ENCODE assay signal across 8 mouse cellular contexts in the genomic region with DNA sequence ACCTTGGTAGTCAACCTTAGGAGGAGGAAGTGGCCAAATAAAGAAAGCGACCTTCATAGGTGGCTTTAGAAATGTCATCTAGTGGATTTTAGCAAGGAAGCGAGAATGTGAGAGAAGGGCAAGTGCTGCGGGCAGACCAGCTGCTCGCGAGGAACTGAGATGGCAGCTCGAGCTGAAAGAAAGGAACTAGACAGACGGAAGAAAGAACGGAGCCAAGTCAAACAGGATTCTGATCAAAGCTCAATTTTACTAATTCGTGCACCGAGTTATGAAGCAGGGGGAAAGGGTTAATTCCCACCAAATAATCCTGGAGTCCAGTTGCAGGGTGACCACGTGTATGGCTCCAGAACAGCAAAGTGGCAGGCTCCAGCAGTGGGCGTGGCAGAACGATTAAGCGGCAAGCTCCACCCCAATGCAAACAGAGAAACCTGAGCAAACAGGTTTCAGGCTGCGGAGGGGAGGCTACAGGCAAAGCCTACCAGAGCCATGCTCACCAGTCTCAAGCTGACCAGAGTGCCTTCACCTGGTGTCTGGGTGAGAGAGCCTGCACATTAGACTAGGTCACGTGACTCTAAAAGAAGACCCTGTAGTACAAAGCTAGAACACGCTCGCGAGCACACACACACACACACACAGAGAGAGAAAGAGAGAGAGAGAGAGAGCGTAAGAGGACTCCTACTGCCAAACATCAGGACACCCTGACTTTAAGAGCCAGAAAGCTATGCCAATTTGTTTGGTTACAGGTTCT.
DNase-seq lines count a peak whose midpoint lies in the region; ATAC-seq lines count a peak whose summit lies in the region.

No protein-coding gene starts in this region.

- WGBS in hindbrain, embryonic 15.5 days = 63% methylated on average over 20 of the region's 20 CpGs
- 65% methylated on average over 20 of the region's 20 CpGs for WGBS in hindbrain, embryonic 12.5 days
- 40% methylated on average over 20 of the region's 20 CpGs for WGBS in embryonic facial prominence, embryonic 12.5 days

- H3K4me1 ChIP-seq in hindbrain, embryonic 15.5 days (replicated peaks) = peaks cover 10% of the 10 kb centered on the region
- H3K4me1 ChIP-seq in hindbrain, embryonic 12.5 days = peaks cover 9% of the 10 kb centered on the region
- 0 out of 2 replicates have a peak, but pooled peaks cover 10% of the 10 kb centered on the region for H3K4me1 ChIP-seq in embryonic facial prominence, embryonic 12.5 days

- no peak overlapping the region for H3K27ac ChIP-seq in hindbrain, embryonic 15.5 days (replicated peaks)
- H3K27ac ChIP-seq in hindbrain, embryonic 12.5 days = no peak overlapping the region
- H3K27ac ChIP-seq in embryonic facial prominence, embryonic 12.5 days = no peak overlapping the region

- no peaks in the 10 kb centered on the region for H3K27me3 ChIP-seq in hindbrain, embryonic 15.5 days
- no peaks in the 10 kb centered on the region for H3K27me3 ChIP-seq in hindbrain, embryonic 12.5 days
- no peaks in the 10 kb centered on the region for H3K27me3 ChIP-seq in embryonic facial prominence, embryonic 12.5 days

- intact Hi-C loops in left cerebral cortex, postnatal 14 days (cut with DNase I) = no loop called here

- DNase-seq in kidney, postnatal 4 days = peak; percentile 35 to 61
- DNase-seq in lung, postnatal 4 days = peak; percentile 32 to 49
- DNase-seq in spleen, postnatal 4 days (ENCODE audit: low spot score in 2 of 2) = no peak
- no peak for DNase-seq in thymus, postnatal 25 days
- DNase-seq in left cerebral cortex, postnatal 14 days (ENCODE audit: low spot score in 2 of 2) = no peak

- no peak overlapping the region for H3K4me3 ChIP-seq in hindbrain, embryonic 15.5 days
- no peak overlapping the region for H3K4me3 ChIP-seq in hindbrain, embryonic 12.5 days
- no peak overlapping the region for H3K4me3 ChIP-seq in embryonic facial prominence, embryonic 12.5 days

- ATAC-seq in hindbrain, embryonic 15.5 days (ENCODE audit: low FRiP score, low read depth) = no peak
- ATAC-seq in hindbrain, embryonic 12.5 days (ENCODE audit: low FRiP score) = no peak
- ATAC-seq in embryonic facial prominence, embryonic 12.5 days (ENCODE audit: insufficient number of reproducible peaks, insufficient read depth, low FRiP score, low TSS enrichment) = no peak

- H3K4me2 ChIP-seq in hindbrain, embryonic 15.5 days = peak overlapping the region; percentile 23; the same call in 1 of the 2 replicates
- no peak overlapping the region for H3K4me2 ChIP-seq in hindbrain, embryonic 12.5 days (replicated peaks)
- H3K4me2 ChIP-seq in embryonic facial prominence, embryonic 12.5 days (replicated peaks) = peak overlapping the region; percentile 27

- H3K9me3 ChIP-seq in hindbrain, embryonic 15.5 days = no peaks in the 10 kb centered on the region
- no peaks in the 10 kb centered on the region for H3K9me3 ChIP-seq in hindbrain, embryonic 12.5 days (replicated peaks)
- no peaks in the 10 kb centered on the region for H3K9me3 ChIP-seq in embryonic facial prominence, embryonic 12.5 days

- no peak overlapping the region for H3K9ac ChIP-seq in hindbrain, embryonic 15.5 days
- H3K9ac ChIP-seq in hindbrain, embryonic 12.5 days = no peak overlapping the region
- no peak overlapping the region for H3K9ac ChIP-seq in embryonic facial prominence, embryonic 12.5 days

- no peaks in the 10 kb centered on the region for H3K36me3 ChIP-seq in hindbrain, embryonic 15.5 days
- H3K36me3 ChIP-seq in hindbrain, embryonic 12.5 days = no peaks in the 10 kb centered on the region
- H3K36me3 ChIP-seq in embryonic facial prominence, embryonic 12.5 days = no peaks in the 10 kb centered on the region

Comparison
In these comparisons a context has a peak if more than half of its experiments do, and no peak if none do; other contexts are left out.
1. DNase-seq: peak in kidney, postnatal 4 days (2 of 2) and lung, postnatal 4 days (2 of 2); none in spleen, postnatal 4 days (0 of 2), thymus, postnatal 25 days (single experiment) and left cerebral cortex, postnatal 14 days (0 of 2).